Mouse (Mus musculus): Measurements from ENCODE around the gene Tfpi2.

Gene Tfpi2

DNA sequence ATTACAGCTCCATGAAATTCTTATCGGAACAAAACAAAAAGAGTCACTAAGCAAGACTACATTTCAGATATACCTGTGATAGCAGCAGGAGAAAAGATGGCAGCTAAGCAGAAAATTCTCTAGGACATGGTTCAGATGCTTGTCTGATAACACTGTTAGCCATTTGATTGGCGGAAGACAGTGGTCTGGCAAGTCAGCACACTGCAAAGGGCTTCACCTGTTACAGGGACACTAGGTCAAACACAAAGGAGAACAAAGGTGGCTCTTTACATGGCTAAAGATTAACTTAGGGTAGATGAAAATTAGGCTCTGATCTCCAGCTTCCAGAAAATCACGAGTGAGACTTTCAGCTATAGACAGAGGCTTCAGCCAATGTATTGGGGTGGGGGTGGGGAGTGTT is at the start of gene Tfpi2:
Tfpi2 (minus strand) TSS at position 170 of the 400 bp plus-strand sequence.
- DNase-seq (ENCODE audit: low spot score): no peak

DNA sequence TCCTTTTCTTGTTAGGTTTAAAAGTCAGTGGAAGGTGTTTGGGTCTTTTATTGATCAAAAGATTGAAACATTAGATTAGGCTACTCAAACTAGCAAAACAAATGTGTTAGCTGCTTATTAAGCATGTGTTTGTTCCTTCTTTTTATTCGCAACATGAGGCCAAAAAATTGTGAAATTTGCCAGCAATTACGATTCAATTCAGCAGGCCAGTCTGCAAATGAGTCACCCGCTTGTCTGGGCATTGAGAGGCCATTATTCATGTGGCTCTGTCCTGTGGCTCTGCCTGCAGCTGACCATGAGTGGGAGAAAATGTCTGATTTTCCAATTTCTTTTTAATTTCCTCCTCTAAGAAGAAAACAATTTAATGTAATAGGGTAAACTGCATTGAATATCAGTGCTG is 42.2 kb upstream of the Tfpi2 start:
- DNase-seq (ENCODE audit: low spot score): no peak

DNA sequence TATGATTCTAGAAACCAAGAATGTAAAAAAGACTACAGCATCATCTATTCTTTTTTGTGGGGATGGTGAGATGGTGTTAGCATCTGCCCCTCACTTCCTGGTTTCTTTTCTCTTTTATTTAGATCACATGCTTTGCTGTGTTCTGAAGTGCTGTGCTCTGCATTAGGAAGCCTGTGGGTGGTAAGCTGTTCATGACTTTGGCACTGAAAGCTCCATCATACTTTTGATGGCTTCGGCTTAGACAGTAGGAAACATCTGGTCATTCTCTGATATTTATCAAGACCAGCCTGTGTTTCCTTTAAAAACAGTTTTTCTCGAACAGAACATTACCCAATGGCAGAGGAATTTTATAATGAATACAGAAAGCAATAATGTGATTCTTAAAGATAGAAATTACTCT is 37.6 kb upstream of the Tfpi2 start:
- DNase-seq (ENCODE audit: low spot score): no peak

DNA sequence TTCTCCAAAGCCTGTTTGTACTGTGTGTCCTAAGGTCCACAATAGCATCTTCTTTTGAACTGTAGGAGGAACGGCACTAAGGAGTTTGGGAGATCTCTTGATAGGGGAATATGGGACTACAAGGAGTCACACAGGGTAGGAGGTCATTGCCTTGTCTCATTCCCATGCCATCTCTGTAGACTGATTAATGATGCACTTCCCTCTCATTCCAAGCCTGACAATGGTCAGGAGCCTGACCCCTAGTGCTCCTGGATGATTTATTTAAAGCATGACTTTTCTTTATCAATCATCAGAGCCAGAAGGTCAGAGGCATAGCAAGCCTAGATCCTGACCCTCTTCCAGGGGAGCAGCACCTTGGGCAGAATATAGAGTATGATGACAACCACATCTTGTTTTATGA is 33.9 kb upstream of the Tfpi2 start:
- DNase-seq (ENCODE audit: low spot score): no peak

DNA sequence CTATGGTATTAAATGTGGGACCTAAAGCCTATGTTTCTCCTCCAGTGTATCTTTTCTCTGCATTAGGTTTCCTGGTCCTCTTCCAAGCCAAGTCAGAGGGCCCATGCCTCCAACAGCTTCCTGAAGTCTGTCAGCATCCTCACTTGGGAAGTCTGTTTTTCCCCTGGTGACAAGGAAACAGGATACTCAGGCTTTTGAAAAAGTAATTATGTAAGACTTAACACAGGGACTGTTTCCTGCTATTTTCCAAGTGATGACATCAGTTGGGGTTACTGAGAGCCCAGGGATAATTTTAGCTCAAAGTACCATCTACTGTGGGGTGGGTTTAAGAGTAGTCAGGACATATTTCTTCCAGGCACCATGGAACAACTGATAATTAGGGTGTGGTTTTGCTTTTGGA is 20.8 kb upstream of the Tfpi2 start:
- DNase-seq (ENCODE audit: low spot score): no peak

DNA sequence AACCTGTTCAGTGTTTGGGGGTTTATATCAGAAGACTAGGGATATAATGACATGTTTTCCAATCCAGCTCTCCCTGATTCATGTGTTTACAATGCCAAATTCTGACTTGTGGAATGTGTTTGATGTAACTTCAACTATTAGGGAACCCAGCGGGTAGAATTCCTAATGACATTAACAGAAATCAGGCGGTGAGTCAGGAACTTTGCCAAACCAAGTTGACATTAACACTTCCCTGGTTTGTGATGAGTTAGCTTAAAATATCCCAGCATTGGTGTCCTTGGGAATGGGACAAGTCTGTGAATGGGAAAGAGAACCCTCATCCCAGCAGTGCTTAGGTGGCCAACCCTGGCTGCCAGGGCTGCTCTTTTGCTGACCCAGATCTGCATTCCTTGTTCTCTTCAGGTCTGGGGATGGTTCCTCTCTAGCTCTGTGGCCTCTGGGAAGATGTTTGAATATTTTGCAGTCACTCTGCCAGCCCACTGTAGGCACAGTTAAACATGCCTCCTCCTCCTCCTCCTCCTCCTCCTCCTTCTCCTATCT is 19.9 kb upstream of the Tfpi2 start:
- no peak for DNase-seq (ENCODE audit: low spot score)

DNA sequence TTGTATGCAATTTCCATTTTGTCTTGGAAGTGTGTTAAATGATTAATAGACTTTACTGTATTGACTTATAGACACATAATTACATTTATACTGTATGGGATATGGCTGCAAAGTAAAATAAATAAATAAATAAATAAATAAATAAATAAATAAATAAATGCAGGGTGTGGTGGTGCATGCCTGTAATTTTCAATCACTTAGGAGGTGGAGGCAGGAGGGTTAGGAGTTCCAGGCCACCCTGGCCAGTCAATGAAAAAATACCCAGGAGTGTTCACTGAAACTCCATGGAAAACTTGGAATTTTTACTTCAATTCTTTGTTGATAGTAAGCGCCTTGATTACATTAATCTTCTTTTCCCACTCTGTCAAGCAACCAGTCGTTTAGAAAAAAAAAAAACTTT is 16.1 kb upstream of the Tfpi2 start:
- no peak for DNase-seq (ENCODE audit: low spot score)

DNA sequence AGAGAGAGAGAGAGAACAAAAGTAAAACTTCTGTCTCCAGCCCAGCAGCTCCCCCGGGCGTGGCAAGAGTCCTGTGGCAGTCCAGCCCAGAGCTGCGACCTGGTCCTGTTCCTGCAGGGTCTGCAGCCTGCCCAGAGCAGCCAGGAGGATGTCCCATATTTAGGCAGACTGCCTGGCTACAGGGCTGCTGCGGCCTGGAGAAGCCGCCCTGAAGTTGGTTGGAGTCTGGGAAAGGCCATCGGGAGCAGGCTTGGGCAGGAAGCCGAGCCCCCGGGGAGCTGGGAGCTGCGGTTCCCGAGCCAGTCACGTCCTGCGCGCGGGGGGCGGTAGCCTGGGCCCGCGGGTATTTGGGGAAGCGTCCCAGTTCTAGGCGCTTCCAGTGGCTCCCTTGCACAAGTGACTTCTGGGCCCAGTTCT is 15.2 kb upstream of the Tfpi2 start, which contains the start of gene Gng11:
Gng11 (plus strand) TSS at position 15 of the 417 bp plus-strand sequence.
- peak; percentile 35 for DNase-seq (ENCODE audit: low spot score)

DNA sequence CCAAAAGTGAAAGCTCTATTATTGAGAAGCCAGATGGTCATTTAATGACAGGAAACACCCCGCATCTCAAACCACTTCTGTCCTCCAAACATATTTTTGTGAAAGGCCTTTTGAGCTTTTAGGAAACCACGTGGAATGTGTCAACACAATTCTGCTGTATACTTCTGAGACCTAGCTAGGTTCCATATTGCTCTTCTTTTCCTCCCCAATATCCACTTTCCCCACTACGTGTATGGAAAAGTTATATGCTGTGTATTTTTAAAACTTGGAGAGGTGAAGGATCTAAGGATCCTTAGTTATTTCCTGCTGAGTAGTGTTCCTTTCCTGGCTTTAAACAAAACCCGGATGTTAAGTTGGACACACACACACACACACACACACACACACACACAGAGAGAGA is 14.7 kb upstream of the Tfpi2 start:
- no peak for DNase-seq (ENCODE audit: low spot score)

DNA sequence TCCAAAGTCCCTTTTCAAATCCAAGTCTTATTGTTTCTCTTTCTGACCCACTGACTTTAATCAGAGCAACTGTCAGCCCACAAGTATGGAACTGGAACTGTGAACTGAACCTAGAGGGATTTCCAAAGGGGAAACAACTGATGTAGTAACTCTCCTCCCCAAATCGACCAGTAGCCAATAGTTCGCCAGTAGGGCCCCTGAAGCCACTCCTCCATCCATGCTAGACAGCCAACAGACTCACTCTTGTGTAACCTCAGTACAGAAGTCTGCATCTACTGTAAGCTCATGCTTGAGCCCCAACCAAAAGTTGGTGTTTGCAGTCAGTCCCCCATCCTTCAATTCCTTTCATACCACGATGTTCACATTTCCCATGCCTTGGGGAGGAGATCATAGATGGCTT is 12.0 kb upstream of the Tfpi2 start:
- no peak for DNase-seq (ENCODE audit: low spot score)

DNA sequence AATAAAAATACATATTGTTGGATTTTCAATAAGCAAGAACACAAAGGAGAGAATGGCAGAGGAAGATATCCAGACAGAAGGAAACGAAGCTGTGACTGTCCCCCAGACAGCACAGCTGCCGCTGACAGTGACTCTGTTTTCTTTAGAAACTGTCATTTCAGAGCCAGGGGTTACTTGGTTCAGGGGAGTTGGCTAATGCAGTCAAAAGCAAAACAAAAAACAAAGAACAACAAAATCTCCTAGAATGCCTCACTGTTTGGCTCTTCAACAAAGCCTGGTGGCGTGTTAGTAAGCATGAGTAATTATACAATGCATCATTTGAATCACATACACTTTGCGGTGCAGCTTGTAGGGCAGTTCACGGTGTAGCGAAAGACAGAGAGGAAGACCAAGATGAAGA is 10.6 kb upstream of the Tfpi2 start:
- DNase-seq (ENCODE audit: low spot score): no peak

DNA sequence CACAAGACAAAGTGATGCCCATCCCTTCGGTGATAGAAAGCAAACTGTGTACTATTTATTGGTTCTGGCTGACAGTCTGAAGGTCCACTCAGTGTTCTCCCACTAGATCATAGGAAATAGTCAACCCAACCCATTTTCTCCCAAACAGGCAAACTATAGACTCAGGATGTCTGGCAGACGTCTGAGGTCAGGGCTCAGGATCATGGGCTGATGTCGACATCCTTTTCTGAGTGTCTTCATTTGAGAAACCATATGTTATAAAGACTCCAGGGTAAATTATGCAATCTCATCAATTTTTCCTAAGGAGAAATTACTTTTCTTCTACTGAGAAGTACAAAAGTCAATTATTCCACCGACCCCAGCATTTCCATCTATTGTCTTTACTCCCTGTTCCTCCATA is 9.4 kb upstream of the Tfpi2 start:
- DNase-seq (ENCODE audit: low spot score): no peak

DNA sequence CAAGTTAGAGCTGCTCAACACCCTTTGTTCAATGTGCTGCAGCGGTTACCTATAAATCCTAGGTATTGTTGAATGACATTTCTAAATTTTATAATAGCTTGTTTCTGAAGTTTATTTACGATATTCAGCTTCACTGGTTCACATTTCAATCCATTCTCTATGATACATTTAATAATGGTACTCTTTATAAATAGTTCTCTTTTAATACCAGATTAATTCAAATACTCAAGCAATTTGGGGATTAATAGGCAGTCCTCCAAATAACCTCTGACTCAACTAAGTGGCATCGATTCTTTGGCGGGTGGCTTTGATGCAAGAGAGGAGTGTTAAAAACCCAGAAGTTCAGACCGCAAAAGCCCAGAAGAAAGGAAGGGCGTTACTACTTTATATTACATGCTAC is 4.8 kb upstream of the Tfpi2 start, which contains the start of gene Gngt1:
Gngt1 (plus strand) TSS at position 301 of the 400 bp plus-strand sequence.
- no peak for DNase-seq (ENCODE audit: low spot score)

DNA sequence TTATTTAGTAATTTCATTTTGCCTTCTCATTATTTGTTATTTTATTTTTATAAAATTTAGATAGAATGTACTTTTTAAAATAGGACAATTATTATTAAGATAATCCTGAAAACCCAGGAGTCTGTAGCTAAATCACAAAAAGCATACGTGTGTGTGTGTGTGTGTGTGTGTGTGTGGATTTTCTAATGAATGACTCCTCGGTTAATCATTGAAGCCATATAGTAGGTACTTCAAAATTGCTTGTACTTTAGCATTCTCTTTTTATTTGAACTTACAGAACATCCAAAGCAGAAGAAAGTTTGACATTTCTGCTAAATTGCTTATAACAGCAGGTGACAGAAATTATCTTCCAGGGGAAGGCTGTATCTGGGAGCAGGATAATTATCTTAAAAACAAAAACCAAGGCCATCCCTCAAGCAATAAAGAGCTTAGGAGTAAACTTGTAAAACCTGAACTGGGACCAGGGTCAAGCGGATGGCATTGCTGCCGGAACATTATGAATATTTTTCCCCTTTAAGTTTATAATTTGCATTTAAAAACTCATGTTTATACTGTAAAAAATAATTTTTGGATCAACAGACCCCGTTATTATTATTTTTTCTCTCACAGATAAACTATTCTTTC is 5.9 kb downstream of the Tfpi2 start:
- DNase-seq (ENCODE audit: low spot score): no peak

DNA sequence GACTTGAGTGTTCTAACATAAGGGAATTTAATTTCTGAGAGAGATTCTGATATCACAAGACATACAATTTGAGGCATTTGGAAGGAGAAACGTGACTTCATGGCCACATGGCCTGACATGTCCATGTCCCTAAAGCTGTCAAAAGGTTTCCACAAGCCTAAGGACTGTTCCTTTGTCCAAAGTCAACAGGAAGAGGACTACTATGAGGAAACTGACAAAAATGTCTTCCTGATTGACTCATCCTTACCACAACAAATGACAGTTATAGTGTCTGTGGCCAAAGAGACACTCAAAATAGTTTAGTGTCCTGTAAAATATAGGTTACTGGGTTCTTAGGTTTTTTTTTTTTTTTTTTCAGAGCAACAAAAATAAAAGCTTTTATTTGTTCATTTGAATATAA is 15.0 kb downstream of the Tfpi2 start:
- DNase-seq (ENCODE audit: low spot score): no peak

DNA sequence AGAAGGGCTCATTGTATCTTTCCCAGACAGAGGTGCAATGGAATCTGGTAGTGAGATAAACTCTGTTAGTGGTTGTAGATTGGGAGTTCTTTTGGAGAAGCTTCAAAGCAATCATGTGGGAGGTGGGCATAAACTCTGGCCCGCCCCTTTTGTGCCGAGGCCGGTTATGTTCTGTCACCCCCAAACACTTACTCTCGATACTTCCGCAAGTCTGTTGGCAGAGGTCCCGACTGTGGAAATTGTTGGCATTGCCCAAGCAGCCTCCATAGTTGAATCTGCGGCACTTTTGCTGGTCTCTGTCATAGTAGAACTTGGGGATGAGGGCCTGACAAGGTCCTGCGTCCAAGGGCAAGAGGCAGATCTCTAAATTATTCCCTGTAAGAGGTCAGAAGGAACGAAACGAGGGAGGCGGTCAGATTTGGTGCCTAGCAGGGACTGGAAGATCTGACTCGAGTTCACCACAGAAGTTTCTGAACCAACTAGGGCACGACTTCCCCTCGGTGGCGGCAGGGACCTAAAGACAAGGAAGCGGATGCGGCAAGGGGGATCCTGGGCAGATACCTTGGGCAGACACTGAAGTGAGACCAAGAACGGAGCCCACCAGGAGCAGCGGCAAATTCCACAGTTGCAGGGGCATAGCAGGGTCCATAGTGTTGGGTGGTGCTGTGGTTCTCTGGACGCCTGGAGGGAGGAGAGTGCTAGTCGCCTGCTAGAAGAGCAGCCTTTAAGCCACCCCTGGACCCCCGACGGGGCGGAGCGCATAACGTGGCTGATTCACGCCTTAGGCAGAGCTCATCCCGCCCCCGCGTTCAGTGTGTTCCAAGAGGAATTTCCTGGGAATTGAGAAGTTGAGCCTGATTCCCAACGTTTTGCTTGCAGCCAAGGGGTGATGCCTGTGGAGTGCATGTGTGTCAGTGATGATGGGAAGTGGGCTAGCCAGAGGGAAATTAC is 20.8 kb downstream of the Tfpi2 start:
- DNase-seq (ENCODE audit: low spot score): peak; percentile 3

DNA sequence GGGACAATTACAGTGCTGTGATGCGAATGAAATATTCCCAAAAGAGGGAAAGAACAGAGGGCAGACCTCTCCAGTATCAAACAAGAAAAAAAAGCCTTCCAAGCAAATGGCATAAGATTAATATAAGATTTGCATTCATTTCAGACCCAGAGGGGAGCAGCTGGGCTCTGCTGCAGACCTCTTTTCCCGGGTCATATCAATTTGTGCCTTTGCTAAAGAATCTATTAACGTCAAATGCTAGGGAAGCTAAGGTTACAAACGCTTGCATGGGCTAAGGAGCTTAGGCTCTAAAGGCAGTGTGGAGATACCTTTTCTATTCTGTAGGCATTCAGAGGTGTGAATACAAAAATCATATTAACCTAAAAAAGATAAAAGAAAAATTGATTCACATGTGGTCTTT is 33.8 kb downstream of the Tfpi2 start:
- DNase-seq (ENCODE audit: low spot score): no peak

DNA sequence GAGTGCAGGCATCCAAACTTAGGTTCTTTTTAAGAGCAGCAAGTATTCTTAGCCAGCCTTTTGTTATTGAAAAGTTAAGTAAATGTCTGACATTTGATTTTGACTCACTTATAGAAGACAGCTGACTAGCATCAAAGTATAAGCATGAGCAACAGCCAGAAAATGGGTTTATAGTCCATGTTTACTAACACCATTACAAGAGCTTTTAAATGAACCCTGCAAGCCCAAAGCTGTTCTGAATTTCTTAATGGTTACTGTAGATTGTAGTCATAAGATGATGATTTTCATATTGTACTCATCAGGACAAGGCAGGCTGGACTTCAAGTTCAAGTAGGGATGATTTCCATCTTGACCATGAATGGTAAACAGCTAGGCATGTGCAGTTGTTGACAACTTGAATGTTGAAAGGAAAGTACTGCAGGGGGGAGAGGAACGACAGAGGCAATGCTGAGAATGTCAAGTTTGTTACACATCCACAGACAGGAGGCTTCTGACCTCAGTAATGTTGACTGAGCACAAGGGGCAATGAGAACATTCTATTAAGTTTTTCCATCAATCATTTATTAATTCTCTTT is 52.5 kb downstream of the Tfpi2 start:
- DNase-seq (ENCODE audit: low spot score): no peak

DNA sequence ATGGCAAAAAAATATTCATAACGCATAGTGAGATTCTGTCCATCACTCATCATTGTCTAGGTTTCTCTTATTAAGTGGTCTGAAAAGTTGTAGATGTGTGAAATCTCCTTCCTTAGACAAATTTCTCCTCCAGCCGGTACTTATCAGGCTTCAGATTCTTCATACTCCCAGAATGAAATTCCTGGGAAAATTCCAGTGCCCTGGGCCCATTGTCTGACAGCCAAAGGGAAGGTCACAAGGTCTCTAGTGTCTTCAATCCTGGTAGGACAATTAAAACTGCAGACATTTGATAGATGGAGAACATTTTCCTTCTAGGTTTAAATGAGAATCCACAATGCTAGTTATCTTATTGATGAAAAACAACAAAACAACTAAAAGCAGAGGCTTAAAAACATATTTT is 53.1 kb downstream of the Tfpi2 start:
- no peak for DNase-seq (ENCODE audit: low spot score)

DNA sequence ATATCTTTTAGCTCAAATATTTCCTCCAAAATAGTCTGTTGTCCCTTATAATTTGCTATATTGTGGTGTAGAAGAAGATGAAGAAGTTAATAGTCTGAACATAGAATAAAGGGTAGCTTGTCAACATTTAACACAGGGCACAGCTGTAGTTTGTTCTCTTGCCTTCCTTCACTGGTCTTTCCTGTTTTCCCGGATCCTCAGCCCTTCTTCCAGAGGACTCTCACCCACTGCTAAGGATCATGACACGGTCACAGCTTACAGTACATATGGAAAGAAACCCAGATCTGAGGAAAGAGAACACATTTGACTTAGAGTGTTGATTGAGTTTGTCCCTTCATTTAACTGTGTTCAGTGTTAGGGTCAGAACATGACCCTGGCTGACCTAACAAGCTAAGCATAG is 53.7 kb downstream of the Tfpi2 start:
- no peak for DNase-seq (ENCODE audit: low spot score)

DNA sequence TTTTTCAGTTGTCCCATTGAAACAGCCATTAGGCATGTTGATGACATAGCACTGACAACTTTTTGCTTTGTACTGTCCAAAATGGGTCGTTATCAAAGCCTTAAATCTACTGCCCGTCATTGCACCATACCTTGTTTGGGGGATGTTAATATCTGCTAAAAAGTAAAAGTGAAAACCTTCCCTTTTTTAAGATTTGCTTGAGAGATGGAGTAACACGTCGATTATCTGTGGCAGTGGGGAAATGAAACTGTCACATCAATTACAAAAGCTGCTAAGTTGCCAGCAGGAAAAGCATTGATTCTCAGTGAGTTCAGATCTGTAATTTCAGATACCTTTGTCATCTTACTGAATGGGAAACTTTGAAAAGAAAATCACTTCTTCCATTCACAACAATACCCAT is 62.6 kb downstream of the Tfpi2 start:
- DNase-seq (ENCODE audit: low spot score): no peak

DNA sequence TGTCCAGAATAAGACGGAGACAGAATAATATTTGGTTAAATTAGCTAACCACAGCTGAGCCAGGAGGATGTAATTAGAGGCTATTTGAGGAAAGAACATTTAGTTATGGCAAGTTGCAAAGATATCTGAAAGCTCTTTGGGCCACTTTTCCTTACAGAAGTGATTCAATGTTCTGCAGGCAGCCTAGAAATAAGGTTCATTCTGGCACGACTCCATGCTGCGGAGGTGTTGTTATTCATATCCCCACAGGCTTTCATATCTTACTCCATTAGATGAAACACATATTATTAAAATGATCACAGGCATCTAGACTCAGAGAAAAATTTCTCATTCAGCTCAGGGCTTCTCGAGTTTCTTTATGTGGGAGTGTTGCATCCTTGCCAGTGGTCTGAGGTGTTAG is 65.8 kb downstream of the Tfpi2 start:
- no peak for DNase-seq (ENCODE audit: low spot score)

DNA sequence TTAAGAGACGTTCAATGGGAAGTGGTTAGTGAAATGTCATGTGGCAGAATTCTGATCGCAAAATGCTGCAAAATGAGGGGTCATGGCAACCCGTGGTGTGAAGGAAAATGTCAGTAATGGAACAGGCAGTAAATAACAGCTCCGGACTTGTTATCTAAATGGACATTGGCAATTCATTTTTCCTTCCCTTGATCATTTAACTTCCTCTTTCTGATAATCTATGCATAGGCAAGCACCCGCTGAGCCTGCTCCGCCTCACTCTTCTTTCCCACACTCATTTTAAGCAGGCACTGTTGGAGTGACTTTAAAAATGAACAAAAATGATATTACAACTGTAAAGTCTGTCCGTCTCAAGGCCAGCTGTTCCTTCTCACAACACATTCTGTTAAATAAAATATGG is 72.7 kb downstream of the Tfpi2 start:
- no peak for DNase-seq (ENCODE audit: low spot score)

Measured in ovary, postnatal 10 days (tissue).